Mouse (Mus musculus) c-Kit-positive CD71-negative TER-119-negative erythroid progenitor cells, embryonic 14.5 days (primary cell): ENCODE data around the gene Maml3.

Source experiments
- DNase-seq: peaks from one replicate; pipeline ENCODE4 v3.0.0-alpha.2; 2013; ENCODE audit warnings: low read depth

Maml3 gene

DNA sequence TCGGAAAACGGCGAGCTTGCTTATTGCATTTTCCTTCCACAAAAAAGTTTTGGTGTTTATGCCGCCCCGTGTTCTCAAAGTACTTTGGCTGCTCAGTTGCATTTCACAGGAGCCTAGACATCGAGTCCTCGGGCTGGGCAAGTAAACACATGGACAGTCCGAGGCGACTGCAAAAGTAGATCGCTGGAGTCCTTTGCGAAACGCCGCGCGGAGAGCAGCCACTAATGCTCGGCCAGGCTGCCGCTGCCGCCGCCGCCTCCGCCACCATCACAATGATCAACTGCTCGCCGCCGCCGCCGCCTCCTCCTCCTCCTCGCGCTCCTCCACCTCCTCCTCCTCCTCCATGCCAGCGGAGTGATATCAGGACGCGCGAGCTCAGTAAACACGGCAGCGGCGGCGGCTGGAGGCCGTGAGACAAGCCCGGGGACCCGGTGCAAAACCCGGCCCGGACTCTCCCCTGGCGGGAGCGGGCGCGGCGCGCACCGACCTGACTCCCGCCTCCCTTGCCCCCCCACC lies at the start of gene Maml3:
Maml3 (minus strand) TSS at position 441 of the 516 bp plus-strand sequence.
- peak; percentile 86 for DNase-seq

- DNase-seq: no peak
Observed at GRCm38 (mm10) chr3:52151155-52151554, 46.3 kb upstream of the Maml3 start.

GRCm38 (mm10) chr3:52148301-52148700 lies 43.4 kb upstream of the Maml3 start:
- DNase-seq: no peak

DNA sequence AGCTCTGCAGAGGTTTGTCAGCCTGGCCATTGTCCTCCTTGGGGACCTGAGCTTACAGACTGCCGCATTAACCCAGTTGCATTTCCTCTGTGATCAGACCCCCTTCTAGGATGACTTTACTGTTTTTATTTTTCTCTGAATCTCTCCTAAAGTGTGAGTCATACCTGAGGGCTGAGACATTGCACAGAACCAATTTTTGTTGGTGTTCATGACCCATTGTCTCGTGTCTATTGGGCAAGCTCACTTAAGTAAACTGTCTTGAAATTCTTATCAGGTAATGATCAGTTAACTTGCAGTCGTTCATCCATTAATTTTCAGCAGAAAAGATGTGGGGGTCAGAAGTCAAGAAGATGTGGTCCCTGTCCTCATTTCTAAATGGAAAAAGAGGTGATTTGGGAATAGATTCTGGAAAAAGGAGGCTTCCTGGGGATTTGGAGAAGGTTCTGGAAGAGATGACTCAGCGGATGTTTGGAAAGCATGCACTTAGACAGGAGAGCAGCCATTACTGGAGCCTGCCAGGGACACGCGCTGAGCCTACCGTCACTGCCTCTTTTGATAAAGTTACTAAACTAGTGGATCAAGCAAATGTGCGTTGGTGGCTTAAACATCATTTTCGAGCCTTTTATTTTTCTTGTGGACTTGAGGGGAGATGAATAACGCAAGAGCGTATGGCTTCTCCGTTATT lies 40.0 kb upstream of the Maml3 start:
- DNase-seq: no peak

GRCm38 (mm10) chr3:52143017-52143416 lies 38.1 kb upstream of the Maml3 start:
- DNase-seq: no peak

- no peak for DNase-seq
Observed at GRCm38 (mm10) chr3:52140162-52140561, 35.3 kb upstream of the Maml3 start.

DNA sequence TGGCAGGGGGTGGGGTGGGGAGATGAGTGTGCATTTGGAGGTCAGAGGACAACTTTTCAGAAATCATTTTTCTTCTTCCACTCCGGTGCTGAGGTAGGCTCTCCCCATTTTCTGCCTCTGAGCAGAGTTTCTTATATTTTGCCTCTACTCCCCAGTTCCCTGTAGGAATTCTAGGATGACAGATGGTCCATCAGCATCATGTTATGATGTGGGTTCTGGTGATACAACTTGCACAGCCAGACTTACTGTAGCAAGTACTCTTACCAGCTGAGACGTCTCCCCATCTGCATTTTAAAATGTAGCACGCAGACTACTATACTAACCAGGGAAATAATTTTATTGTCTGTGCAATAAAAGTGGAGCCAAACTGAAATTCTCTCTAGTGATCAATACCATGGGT lies 20.5 kb upstream of the Maml3 start:
- no peak for DNase-seq

DNA sequence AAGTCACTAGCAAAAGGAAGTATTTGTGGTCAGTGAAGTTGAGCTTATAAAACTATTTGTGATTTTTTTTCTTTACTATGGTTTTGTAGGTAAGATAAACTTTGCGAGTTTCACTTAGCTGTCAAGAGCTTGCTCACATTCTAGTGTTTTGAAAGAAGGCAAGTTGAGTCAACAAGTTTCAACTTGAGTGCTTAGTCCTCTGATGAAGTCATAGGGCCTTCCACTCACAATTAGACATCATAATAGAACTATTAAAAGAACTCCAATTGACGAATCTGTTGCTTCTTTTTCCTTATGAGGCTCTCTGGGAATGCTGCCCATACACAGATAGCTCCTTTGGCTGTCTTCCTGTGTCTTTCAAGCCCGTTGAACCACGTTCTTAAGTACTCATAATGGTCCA lies 16.0 kb upstream of the Maml3 start:
- DNase-seq: no peak

DNA sequence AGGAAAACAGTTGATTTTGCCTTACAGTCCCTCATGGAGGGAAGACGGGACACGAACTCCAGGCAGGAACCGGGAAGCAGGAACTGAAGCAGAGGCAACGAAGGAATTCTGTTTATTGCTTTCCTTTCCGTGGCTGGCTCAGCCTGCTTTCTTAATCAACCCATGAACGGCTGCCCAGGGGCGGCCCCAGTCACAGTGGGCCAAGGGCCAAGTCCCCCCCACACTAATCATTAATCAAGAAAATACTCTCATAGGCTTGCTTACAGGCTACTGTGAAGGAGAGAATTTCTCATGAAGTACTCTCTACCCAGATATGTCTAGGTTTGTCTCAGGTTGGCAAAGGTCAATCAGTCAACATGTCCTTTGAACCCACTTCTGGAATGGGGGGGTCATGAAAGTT lies 14.3 kb upstream of the Maml3 start:
- no peak for DNase-seq

- no peak for DNase-seq
Observed at GRCm38 (mm10) chr3:52115421-52115820, 10.5 kb upstream of the Maml3 start.

- DNase-seq: no peak
Observed at GRCm38 (mm10) chr3:52108027-52108426, 3.2 kb upstream of the Maml3 start.

DNA sequence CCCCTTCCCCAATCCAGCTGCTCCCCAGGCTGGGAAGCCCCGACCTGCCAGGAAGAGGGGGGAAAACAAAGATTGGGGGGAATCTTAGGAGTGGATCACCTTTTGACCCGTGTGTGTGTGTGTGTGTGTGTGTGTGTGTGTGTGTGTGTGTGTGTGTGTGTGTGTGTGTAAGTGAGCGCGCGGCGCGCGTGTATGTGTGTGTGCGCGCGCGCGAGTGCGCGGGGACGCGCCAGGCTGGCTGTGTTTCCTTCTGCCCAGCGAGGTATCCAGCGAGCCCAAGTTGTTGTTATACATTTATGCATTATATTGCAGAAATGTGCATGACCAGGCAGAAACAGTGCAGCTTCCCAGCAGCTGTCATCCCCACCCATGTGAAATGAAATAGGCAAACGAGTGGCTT lies 280 bp upstream of the Maml3 start:
- peak; percentile 24 for DNase-seq

DNA sequence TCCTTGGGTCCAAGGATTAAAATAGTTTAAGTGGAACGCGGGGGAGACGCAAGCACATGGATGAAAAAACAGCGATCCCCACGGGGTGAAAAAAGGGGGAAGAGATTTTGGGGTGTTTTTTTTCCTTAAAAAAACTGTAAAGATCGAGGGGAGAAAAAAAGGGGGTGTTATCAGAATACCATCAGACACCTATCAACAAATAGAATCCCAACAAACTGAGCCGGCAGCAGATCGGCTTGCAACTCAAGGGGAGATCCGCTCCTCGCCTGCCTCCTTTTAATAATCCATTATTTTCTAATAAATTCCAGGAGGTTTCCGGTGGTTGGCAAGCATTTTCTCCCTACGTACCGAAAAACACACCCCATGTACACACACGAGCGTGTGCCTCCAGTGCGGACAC lies 668 bp downstream of the Maml3 start:
- DNase-seq: no peak

- DNase-seq: peak; percentile 22
Observed at GRCm38 (mm10) chr3:52103531-52104181, 1.2 kb downstream of the Maml3 start.

GRCm38 (mm10) chr3:52102601-52103530 lies 2.0 kb downstream of the Maml3 start:
- DNase-seq: peak; percentile 83

DNA sequence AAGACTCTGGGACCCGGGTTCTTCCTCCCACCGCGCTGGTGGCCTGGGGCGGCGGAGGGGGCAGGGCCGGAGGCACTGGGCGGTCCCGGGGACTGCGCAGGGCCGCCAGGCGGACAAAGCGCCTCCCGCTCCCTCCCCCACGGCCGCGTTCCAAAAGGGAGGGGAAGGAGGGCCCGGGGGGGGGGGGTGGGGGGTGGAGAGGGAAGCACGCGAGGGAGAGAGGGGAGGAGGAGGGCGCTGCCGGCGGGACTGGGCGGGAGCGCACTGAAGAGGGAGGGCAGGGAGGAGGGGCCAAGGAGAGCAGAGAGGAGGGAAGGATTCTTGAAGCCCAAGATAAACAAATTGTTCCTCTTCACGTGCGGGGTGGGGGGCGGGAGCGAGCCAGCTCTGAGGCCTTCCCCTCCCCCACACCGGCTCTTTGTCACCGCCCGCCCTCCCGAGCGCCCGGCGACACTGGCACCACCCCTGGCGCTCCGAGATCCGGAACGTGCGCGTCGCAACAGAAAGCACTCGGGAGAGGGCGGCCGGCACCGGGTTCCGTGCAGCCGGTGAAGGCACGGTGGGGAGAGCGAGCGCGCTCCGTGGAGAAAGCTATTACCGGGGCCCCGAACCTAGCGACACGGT lies 2.8 kb downstream of the Maml3 start:
- peak; percentile 82 for DNase-seq

- DNase-seq: no peak
Observed at GRCm38 (mm10) chr3:52101401-52101976, 3.4 kb downstream of the Maml3 start.

DNA sequence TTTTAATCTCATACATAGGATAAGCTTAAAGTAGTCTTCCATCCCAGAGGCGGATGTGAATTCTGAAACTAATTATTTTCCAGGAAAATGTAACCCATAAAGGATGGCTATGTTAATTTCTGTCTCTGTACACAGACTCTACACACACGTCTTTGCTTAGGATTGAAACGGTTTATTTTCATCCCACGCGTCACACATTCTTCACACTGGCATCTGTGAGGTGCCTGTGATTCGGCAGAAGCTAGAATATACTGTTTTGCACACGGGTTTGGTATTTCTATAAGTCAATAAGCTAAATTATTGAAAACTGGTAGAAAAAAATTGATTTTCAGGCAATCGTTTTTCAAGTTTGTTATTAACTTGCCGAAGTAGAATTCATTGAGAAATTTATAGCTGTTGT lies 4.0 kb downstream of the Maml3 start:
- DNase-seq: no peak

GRCm38 (mm10) chr3:52100306-52100705 lies 4.6 kb downstream of the Maml3 start:
- no peak for DNase-seq

GRCm38 (mm10) chr3:52099286-52099685 lies 5.6 kb downstream of the Maml3 start:
- no peak for DNase-seq

- no peak for DNase-seq
Observed at GRCm38 (mm10) chr3:52091261-52091797, 13.5 kb downstream of the Maml3 start.
